Mouse (Mus musculus) liver, adult 2 months (tissue): ENCODE data around the gene Atg4a-ps.

ENCODE experiments used
- CTCF ChIP-seq: fragments of 200-500 bp; IDR thresholded peaks from 2 replicates; pipeline ENCODE4 v1.5.1; 2011; ENCODE audit warnings: low read depth, low read length, control low read depth
- POLR2A ChIP-seq: fragments of 200-500 bp; IDR thresholded peaks from 2 replicates; pipeline ENCODE4 v1.6.1; 2011; ENCODE audit warnings: low read length, control low read depth; ENCODE audit not compliant: insufficient read depth; ENCODE audit errors: extremely low read depth

DNA sequence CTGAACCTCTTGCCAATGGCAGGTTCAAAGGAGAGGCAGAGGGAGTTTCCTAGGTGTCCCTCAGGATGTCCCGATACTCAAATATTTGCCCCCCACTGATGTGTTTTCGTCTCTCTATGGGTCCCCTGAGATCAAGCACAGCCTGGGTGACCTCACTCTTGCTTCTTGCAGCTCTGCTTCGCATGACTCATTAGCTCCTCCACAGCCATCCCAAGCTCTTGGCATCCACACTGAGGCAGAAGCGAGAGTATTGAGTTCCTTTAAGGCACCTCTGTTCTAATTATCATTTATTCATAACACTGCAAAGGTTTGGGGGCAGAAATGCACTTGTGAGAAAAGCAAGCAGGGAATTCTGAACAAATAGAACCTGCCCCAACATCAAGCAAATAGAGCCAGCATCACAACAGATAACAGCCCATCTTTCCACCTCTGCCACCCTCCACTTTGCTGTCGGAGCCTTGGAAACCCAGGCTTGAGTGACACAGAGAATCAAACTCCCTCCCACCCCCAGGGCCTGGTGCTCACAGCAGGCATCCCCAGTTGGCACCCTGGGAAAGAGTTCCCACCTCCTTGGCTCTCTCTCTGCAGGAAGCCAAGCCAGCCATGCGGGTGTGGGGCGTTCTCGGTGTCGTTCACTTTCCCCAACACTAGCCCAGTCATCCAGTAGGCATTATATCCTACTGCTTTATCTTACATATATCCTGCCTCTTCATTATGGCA, 33.1 kb downstream of the Atg4a-ps start:
- TF ChIP-seq CTCF (no peak), POLR2A (no peak)
